Mouse (Mus musculus): ENCODE measurements at regions not wholly inside any gene's neighbourhood (a gene's known extent, or its start where the extent isn't known, plus 50 kb on each side); places are given as distances from the start of the nearest gene placed in this dataset.
A peak's percentile ranks its signal among the peaks of the same experiment; 100 is the strongest.

DNA sequence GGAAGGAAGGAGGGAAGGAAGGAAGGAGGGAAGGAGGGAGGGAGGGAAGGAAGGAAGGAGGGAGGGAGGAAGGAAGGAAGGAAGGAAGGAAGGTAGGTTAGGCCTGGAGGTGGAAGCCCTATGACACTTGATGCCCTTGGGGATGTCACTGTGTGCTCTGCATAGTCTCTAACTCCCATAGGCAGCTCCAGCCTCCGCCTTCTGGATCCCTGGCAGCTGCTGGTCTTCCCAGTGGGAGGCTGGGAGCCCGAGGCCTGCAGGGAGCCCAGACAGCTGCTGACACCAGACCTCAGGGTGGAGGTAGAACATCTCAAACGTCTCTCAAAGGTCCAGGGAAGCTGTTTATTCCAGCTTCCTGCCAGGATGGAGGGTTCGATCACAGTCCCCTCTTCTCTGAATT is 150.6 kb downstream of the Chst1 start:
- no peak overlapping the region for H3K4me3 ChIP-seq (replicated peaks in 1 of 3; ENCODE audit: low read depth in 2 of 3, low read length in 2 of 3, poor library complexity in 1 of 3)
- no peak overlapping the region for H3K27ac ChIP-seq (ENCODE audit: insufficient read depth, low read depth)
- H3K9me3 ChIP-seq (replicated peaks; ENCODE audit: low read length) = no peaks in the 10 kb centered on the region
- no peak overlapping the region for H3K4me2 ChIP-seq (ENCODE audit: insufficient read depth, low read depth, poor library complexity, severe bottlenecking)
- no peak for TF ChIP-seq NELFE (IDR thresholded peaks at IDR 0.05; ENCODE audit: low read depth, low read length)
- no peak for TF ChIP-seq POLR2AphosphoS2 (IDR thresholded peaks at IDR 0.05; ENCODE audit: low read depth, low read length)
- no peak for TF ChIP-seq JUND (conservative IDR thresholded peaks at IDR 0.05; ENCODE audit: low read depth, low read length)
- TF ChIP-seq CTCF (conservative IDR thresholded peaks at IDR 0.05 in 1 of 2, IDR thresholded peaks at IDR 0.05 in 1 of 2; ENCODE audit: low read depth in 2 of 2, low read length in 2 of 2) = no peak
- TF ChIP-seq ZMIZ1 (IDR thresholded peaks at IDR 0.05; ENCODE audit: low read depth, low read length) = no peak
- TF ChIP-seq JUN (IDR thresholded peaks at IDR 0.05; ENCODE audit: insufficient read depth, low read depth, low read length) = no peak
- no peak overlapping the region for H3K9ac ChIP-seq (ENCODE audit: insufficient read depth, low read depth)
- no peaks in the 10 kb centered on the region for H3K79me2 ChIP-seq (replicated peaks; ENCODE audit: control insufficient read depth, extremely low read depth, insufficient read depth, poor library complexity, severe bottlenecking)
- H3K4me1 ChIP-seq (ENCODE audit: control insufficient read depth in 1 of 2, insufficient read depth in 2 of 2) = peaks cover 13 to 23% of the 10 kb centered on the region in 2 experiments
- DNase-seq (ENCODE audit: extremely low read depth) = no peak
- in situ Hi-C loops (cut with MboI; ENCODE audit: low pct_ligation_motif_present, low pct_unique_long_range_greater_than_20kb, low sequenced_read_pairs) (no loop called here), dilution Hi-C loops (cut with MboI; ENCODE audit: extremely low pct_ligation_motif_present, extremely low pct_unique_long_range_greater_than_20kb, low sequenced_read_pairs) (no loop called here)
- H3K36me3 ChIP-seq (replicated peaks in 1 of 2; ENCODE audit: control insufficient read depth in 1 of 2, insufficient read depth in 1 of 2, low read length in 1 of 2) = no peaks in the 10 kb centered on the region
- peaks cover 9% of the 10 kb centered on the region for H3K27me3 ChIP-seq (replicated peaks)

DNA sequence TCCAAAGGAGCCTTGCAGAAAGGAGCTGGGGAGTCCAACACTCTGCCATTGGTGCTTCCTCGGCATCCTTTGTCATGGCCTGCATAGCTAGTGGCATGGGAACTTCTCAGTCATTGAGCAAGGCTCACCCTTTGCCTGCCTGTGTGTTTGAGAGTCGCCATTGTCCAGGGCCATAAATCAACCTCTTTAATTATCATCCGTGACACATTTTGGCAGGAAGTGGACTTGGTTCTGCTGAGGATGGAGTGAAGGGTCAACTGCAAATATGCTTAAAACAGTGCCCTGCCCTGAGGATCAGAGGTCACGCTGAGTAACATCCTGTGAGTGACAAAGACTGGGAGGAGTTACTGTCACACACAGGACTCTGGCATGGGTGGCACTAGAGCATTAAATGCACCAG is 151.2 kb downstream of the Chst1 start:
- Histone ChIP-seq H3K79me2 (replicated peaks; ENCODE audit: control insufficient read depth, extremely low read depth, insufficient read depth, poor library complexity, severe bottlenecking) (no peaks in the 10 kb centered on the region), H3K4me3 (replicated peaks in 1 of 3; ENCODE audit: low read depth in 2 of 3, low read length in 2 of 3, poor library complexity in 1 of 3) (no peak overlapping the region), H3K27ac (ENCODE audit: insufficient read depth, low read depth) (no peak overlapping the region), H3K9me3 (replicated peaks; ENCODE audit: low read length) (no peaks in the 10 kb centered on the region), H3K4me1 (ENCODE audit: control insufficient read depth in 1 of 2, insufficient read depth in 2 of 2) (peaks cover 13 to 24% of the 10 kb centered on the region in 2 experiments), H3K9ac (ENCODE audit: insufficient read depth, low read depth) (no peak overlapping the region), H3K4me2 (ENCODE audit: insufficient read depth, low read depth, poor library complexity, severe bottlenecking) (no peak overlapping the region), H3K27me3 (replicated peaks) (peaks cover 9% of the 10 kb centered on the region), H3K36me3 (replicated peaks in 1 of 2; ENCODE audit: control insufficient read depth in 1 of 2, insufficient read depth in 1 of 2, low read length in 1 of 2) (no peaks in the 10 kb centered on the region)
- dilution Hi-C loops (cut with MboI; ENCODE audit: extremely low pct_ligation_motif_present, extremely low pct_unique_long_range_greater_than_20kb, low sequenced_read_pairs) = no loop called here
- TF ChIP-seq ETS1 (conservative IDR thresholded peaks at IDR 0.05; ENCODE audit: low read depth, low read length) (no peak), RAD21 (IDR thresholded peaks at IDR 0.05; ENCODE audit: low read depth, low read length) (no peak), SMC3 (IDR thresholded peaks at IDR 0.05; ENCODE audit: low read depth, low read length) (no peak)
- DNase-seq (ENCODE audit: extremely low read depth) = no peak
- in situ Hi-C loops (cut with MboI; ENCODE audit: low pct_ligation_motif_present, low pct_unique_long_range_greater_than_20kb, low sequenced_read_pairs) = no loop called here

DNA sequence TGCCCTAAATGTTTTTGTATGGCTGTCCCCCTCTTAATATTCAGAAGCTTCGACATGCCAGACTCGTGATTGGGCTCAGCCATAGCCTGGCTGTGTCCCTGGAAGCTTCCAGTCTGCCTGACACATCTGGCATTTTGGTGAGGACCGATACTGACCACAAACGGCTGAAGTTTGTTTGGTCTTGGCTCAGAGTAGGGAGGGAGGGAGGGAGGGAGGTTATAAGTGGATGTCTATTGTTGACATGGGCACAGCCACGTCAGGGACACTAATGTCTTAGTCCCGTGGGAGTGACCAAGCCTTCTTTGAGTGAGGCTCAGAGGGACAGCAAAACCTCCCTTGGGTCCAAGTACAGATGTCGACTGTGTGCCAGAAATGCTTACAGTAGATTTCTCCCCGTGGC is 151.7 kb downstream of the Chst1 start:
- H3K27ac ChIP-seq (ENCODE audit: insufficient read depth, low read depth) = no peak overlapping the region
- dilution Hi-C loops (cut with MboI; ENCODE audit: extremely low pct_ligation_motif_present, extremely low pct_unique_long_range_greater_than_20kb, low sequenced_read_pairs) (no loop called here), in situ Hi-C loops (cut with MboI; ENCODE audit: low pct_ligation_motif_present, low pct_unique_long_range_greater_than_20kb, low sequenced_read_pairs) (no loop called here)
- no peaks in the 10 kb centered on the region for H3K9me3 ChIP-seq (replicated peaks; ENCODE audit: low read length)
- peak overlapping the region in 1 of 3 experiments; percentile 21 for H3K4me3 ChIP-seq (replicated peaks in 1 of 3; ENCODE audit: low read depth in 2 of 3, low read length in 2 of 3, poor library complexity in 1 of 3)
- TF ChIP-seq ZNF384 (IDR thresholded peaks at IDR 0.05; ENCODE audit: low read depth, low read length) = no peak
- TF ChIP-seq TBP (conservative IDR thresholded peaks at IDR 0.05; ENCODE audit: low read depth, low read length) = no peak
- TF ChIP-seq BHLHE40 (IDR thresholded peaks at IDR 0.05; ENCODE audit: low read depth, low read length) = 0 out of 2 replicates have a peak, but pooled peaks have one; percentile 6
- H3K4me1 ChIP-seq (ENCODE audit: control insufficient read depth in 1 of 2, insufficient read depth in 2 of 2) = peaks cover 13 to 30% of the 10 kb centered on the region in 2 experiments
- peak overlapping the region; percentile 45 for H3K4me2 ChIP-seq (ENCODE audit: insufficient read depth, low read depth, poor library complexity, severe bottlenecking)
- H3K79me2 ChIP-seq (replicated peaks; ENCODE audit: control insufficient read depth, extremely low read depth, insufficient read depth, poor library complexity, severe bottlenecking) = no peaks in the 10 kb centered on the region
- H3K9ac ChIP-seq (ENCODE audit: insufficient read depth, low read depth) = no peak overlapping the region
- H3K27me3 ChIP-seq (replicated peaks) = peaks cover 9% of the 10 kb centered on the region
- peak; percentile 11 for DNase-seq (ENCODE audit: extremely low read depth)
- no peaks in the 10 kb centered on the region for H3K36me3 ChIP-seq (replicated peaks in 1 of 2; ENCODE audit: control insufficient read depth in 1 of 2, insufficient read depth in 1 of 2, low read length in 1 of 2)
